Mouse (Mus musculus): Measurements from ENCODE around the gene Pilrb2. TPM values are rescaled to one million over a fixed set of nuclear protein-coding genes. Genes with fewer than 3 reads are reported as not detected.
"Not testable (repeated sequence)": the region's sequence is repeated elsewhere in the genome, so short reads cannot be mapped to it uniquely, and the experiment has no call there.

The Pilrb2 gene
- polyA plus RNA-seq, 1 experiment from 2014 or later: not detected

GRCm38 (mm10) chr5:137882922-137883321 lies 11.3 kb upstream of the Pilrb2 start:
- 89% methylated on average over 4 of the region's 4 CpGs for WGBS

DNA sequence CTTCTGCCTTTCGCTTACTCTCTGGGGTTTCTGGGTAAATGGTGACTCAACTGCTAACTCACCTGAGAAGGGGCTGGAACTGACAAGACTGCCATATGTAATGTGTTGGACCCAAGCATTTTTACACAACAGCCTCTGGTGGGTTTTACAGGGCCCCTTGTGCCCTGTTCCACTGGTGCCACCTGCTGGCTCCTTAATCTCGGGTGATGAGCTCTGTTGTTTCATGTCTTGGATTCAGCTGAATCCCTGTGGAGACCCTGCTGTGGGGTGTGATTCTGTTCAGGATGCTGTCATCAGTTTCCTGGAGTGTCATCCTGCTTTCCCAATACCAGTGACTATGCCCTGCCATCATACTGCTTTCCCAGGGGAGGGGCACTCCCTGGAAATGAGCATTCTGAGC lies 6.2 kb upstream of the Pilrb2 start:
- no peak for DNase-seq (ENCODE audit: low spot score)
- 66% methylated on average over 2 of the region's 2 CpGs for WGBS
- ATAC-seq (ENCODE audit: insufficient read depth, low FRiP score, low TSS enrichment): no peak
- no peak overlapping the region for H3K4me2 ChIP-seq (ENCODE audit: low read depth)
- H3K4me1 ChIP-seq (ENCODE audit: control insufficient read depth, insufficient read depth, low read length): no peaks in the 10 kb centered on the region
- no peak overlapping the region for H3K9ac ChIP-seq (ENCODE audit: low read length)
- H3K36me3 ChIP-seq (ENCODE audit: control insufficient read depth, insufficient read depth, low read length): no peaks in the 10 kb centered on the region
- H3K9me3 ChIP-seq (ENCODE audit: control insufficient read depth, low read length): no peaks in the 10 kb centered on the region
- no peaks in the 10 kb centered on the region for H3K27me3 ChIP-seq (ENCODE audit: control insufficient read depth, insufficient read depth, low read length)
- H3K27ac ChIP-seq (ENCODE audit: low read depth, low read length): no peak overlapping the region
- no peak overlapping the region for H3K4me3 ChIP-seq (ENCODE audit: low read depth, low read length)

More at GRCm38 (mm10) chr5:137882922-137883321, 11.3 kb upstream of the Pilrb2 start:
- H3K4me1 ChIP-seq (ENCODE audit: control insufficient read depth, insufficient read depth, low read length): no peaks in the 10 kb centered on the region
- no peak overlapping the region for H3K27ac ChIP-seq (ENCODE audit: low read depth, low read length)
- no peak overlapping the region for H3K4me3 ChIP-seq (ENCODE audit: low read depth, low read length)
- H3K9ac ChIP-seq (ENCODE audit: low read length): no peak overlapping the region
- DNase-seq (ENCODE audit: low spot score): no peak
- no peaks in the 10 kb centered on the region for H3K36me3 ChIP-seq (ENCODE audit: control insufficient read depth, insufficient read depth, low read length)
- H3K9me3 ChIP-seq (ENCODE audit: control insufficient read depth, low read length): no peaks in the 10 kb centered on the region
- no peaks in the 10 kb centered on the region for H3K27me3 ChIP-seq (ENCODE audit: control insufficient read depth, insufficient read depth, low read length)
- ATAC-seq (ENCODE audit: insufficient read depth, low FRiP score, low TSS enrichment): no peak
- H3K4me2 ChIP-seq (ENCODE audit: low read depth): no peak overlapping the region

DNA sequence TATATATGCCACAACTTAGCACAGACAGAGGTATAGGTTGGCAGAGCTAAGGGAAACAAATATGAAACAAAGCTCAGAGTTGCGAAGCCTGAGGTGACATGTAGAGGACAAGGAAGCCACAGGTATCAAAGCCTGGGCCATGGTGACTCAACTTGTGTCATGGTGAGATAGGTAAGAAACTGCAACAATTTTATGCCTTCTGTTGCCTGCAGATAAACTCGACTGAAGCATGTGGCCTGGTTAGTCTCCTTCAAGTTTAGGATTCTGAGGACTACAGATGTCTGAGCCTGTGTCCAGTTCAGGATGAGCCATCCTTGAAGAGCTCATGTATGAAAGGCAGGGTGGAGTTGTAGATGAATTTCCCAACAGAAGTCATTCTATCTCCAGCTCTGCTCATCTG lies 3.4 kb upstream of the Pilrb2 start:
- DNase-seq (ENCODE audit: low spot score): no peak

GRCm38 (mm10) chr5:137872381-137872702 lies 727 bp upstream of the Pilrb2 start:
- ATAC-seq (ENCODE audit: insufficient read depth, low FRiP score, low TSS enrichment); H3K4me2 ChIP-seq (ENCODE audit: low read depth); H3K9ac ChIP-seq (ENCODE audit: low read length): not testable (repeated sequence)

More for the DNA sequence above, 3.4 kb upstream of the Pilrb2 start:
- Histone ChIP-seq H3K9ac (ENCODE audit: low read length) (no peak overlapping the region), H3K27ac (ENCODE audit: low read depth, low read length) (no peak overlapping the region), H3K9me3 (ENCODE audit: control insufficient read depth, low read length) (no peaks in the 10 kb centered on the region), H3K27me3 (ENCODE audit: control insufficient read depth, insufficient read depth, low read length) (no peaks in the 10 kb centered on the region), H3K4me2 (ENCODE audit: low read depth) (no peak overlapping the region), H3K4me1 (ENCODE audit: control insufficient read depth, insufficient read depth, low read length) (no peaks in the 10 kb centered on the region), H3K4me3 (ENCODE audit: low read depth, low read length) (no peak overlapping the region), H3K36me3 (ENCODE audit: control insufficient read depth, insufficient read depth, low read length) (no peaks in the 10 kb centered on the region)
- WGBS: 80% methylated on average over 2 of the region's 2 CpGs
- ATAC-seq (ENCODE audit: insufficient read depth, low FRiP score, low TSS enrichment): no peak

GRCm38 (mm10) chr5:137868600-137868999 lies 3.0 kb downstream of the Pilrb2 start:
- not testable (repeated sequence) for H3K4me1 ChIP-seq (ENCODE audit: control insufficient read depth, insufficient read depth, low read length); H3K27me3 ChIP-seq (ENCODE audit: control insufficient read depth, insufficient read depth, low read length); DNase-seq (ENCODE audit: low spot score); H3K4me2 ChIP-seq (ENCODE audit: low read depth); H3K4me3 ChIP-seq (ENCODE audit: low read depth, low read length); H3K9me3 ChIP-seq (ENCODE audit: control insufficient read depth, low read length); H3K36me3 ChIP-seq (ENCODE audit: control insufficient read depth, insufficient read depth, low read length); ATAC-seq (ENCODE audit: insufficient read depth, low FRiP score, low TSS enrichment); H3K9ac ChIP-seq (ENCODE audit: low read length); H3K27ac ChIP-seq (ENCODE audit: low read depth, low read length)
- WGBS: 74% methylated on average over 2 of the region's 2 CpGs

More at GRCm38 (mm10) chr5:137872381-137872702, 727 bp upstream of the Pilrb2 start:
- not testable (repeated sequence) for H3K36me3 ChIP-seq (ENCODE audit: control insufficient read depth, insufficient read depth, low read length); H3K4me1 ChIP-seq (ENCODE audit: control insufficient read depth, insufficient read depth, low read length); DNase-seq (ENCODE audit: low spot score); H3K9me3 ChIP-seq (ENCODE audit: control insufficient read depth, low read length); H3K4me3 ChIP-seq (ENCODE audit: low read depth, low read length); H3K27ac ChIP-seq (ENCODE audit: low read depth, low read length); H3K27me3 ChIP-seq (ENCODE audit: control insufficient read depth, insufficient read depth, low read length)
- WGBS: 33% methylated on average over 1 of the region's 1 CpGs

- H3K4me3 ChIP-seq (ENCODE audit: low read depth, low read length); DNase-seq (ENCODE audit: low spot score); H3K9ac ChIP-seq (ENCODE audit: low read length); H3K4me1 ChIP-seq (ENCODE audit: control insufficient read depth, insufficient read depth, low read length); ATAC-seq (ENCODE audit: insufficient read depth, low FRiP score, low TSS enrichment); H3K27me3 ChIP-seq (ENCODE audit: control insufficient read depth, insufficient read depth, low read length); H3K4me2 ChIP-seq (ENCODE audit: low read depth); H3K9me3 ChIP-seq (ENCODE audit: control insufficient read depth, low read length); H3K27ac ChIP-seq (ENCODE audit: low read depth, low read length); H3K36me3 ChIP-seq (ENCODE audit: control insufficient read depth, insufficient read depth, low read length): not testable (repeated sequence)
- 100% methylated on average over 1 of the region's 1 CpGs for WGBS
These were observed 7.6 kb downstream of the Pilrb2 start for GRCm38 (mm10) chr5:137864008-137864407.

DNA sequence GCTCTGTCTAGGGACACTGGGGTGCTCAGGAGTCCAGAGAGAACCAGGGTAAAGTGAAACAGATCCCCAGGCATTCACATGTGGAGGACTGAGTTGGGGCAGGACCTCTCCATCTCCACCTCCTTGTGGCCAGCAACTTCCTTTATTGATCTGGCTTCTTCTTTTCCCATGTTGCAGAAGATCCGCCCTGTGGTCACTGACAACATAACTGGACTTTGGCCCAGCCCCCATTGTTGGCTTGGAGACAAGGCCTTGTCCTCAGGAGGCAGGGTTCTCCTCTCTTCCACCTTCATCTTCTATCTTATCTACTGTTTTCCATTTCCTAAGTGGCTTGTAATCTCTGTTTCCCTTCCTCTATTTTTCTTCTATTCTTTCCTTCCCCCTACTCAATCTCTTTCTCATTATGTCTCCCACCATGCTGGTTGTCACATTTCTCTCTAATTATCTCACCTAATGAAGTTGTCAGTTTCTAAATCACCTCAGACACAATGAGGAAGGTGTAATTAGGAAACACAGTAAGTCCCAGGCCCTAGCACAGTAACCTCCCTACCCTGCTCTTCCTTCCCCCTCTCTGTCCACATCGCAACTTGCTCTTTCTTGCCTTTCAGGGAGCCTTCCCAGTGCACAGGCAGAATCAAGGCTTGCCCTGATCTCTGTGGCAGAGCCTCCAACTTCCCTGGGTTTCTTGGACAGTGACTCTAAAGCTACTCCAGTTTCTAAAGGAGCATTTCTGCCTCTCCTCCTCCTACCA lies 13.5 kb downstream of the Pilrb2 start, which contains the start of gene Pilrb1:
Gene Pilrb1 (minus strand): TSS at position 147 of the 751 bp plus-strand sequence.
- not testable (repeated sequence) for H3K4me1 ChIP-seq (ENCODE audit: control insufficient read depth, insufficient read depth, low read length); DNase-seq (ENCODE audit: low spot score); H3K27ac ChIP-seq (ENCODE audit: low read depth, low read length); H3K36me3 ChIP-seq (ENCODE audit: control insufficient read depth, insufficient read depth, low read length); H3K27me3 ChIP-seq (ENCODE audit: control insufficient read depth, insufficient read depth, low read length); H3K4me2 ChIP-seq (ENCODE audit: low read depth); H3K9me3 ChIP-seq (ENCODE audit: control insufficient read depth, low read length); H3K4me3 ChIP-seq (ENCODE audit: low read depth, low read length); H3K9ac ChIP-seq (ENCODE audit: low read length); ATAC-seq (ENCODE audit: insufficient read depth, low FRiP score, low TSS enrichment)
- WGBS: 78% methylated on average over 2 of the region's 2 CpGs

DNA sequence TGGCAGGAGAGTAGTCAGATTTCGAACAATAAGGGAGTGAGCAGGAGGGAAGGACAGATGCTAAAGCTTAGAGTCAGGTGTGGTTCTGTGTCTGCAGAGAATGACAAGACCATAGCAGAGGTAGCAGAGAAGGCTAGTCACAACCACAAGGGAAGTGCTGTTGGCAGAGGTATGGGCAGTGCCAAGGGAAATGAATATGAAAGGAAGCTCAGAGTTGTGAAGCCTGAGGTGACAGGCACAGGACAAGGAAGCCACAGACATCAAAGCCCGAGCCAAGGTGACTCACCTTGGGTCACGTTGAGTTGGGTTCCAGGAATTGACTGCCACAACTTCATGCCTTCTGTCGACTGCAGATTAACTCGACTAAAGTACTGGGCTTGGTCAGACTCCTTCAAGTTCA lies 14.7 kb downstream of the Pilrb2 start:
- not testable (repeated sequence) for H3K36me3 ChIP-seq (ENCODE audit: control insufficient read depth, insufficient read depth, low read length); H3K4me3 ChIP-seq (ENCODE audit: low read depth, low read length); H3K27me3 ChIP-seq (ENCODE audit: control insufficient read depth, insufficient read depth, low read length); H3K4me2 ChIP-seq (ENCODE audit: low read depth); H3K9ac ChIP-seq (ENCODE audit: low read length); H3K4me1 ChIP-seq (ENCODE audit: control insufficient read depth, insufficient read depth, low read length); DNase-seq (ENCODE audit: low spot score); H3K9me3 ChIP-seq (ENCODE audit: control insufficient read depth, low read length); H3K27ac ChIP-seq (ENCODE audit: low read depth, low read length); ATAC-seq (ENCODE audit: insufficient read depth, low FRiP score, low TSS enrichment)
- 76% methylated on average over 4 of the region's 5 CpGs for WGBS

- not testable (repeated sequence) for H3K27me3 ChIP-seq (ENCODE audit: control insufficient read depth, insufficient read depth, low read length); H3K9ac ChIP-seq (ENCODE audit: low read length); H3K27ac ChIP-seq (ENCODE audit: low read depth, low read length); H3K4me3 ChIP-seq (ENCODE audit: low read depth, low read length); H3K36me3 ChIP-seq (ENCODE audit: control insufficient read depth, insufficient read depth, low read length); H3K9me3 ChIP-seq (ENCODE audit: control insufficient read depth, low read length); H3K4me2 ChIP-seq (ENCODE audit: low read depth); ATAC-seq (ENCODE audit: insufficient read depth, low FRiP score, low TSS enrichment); DNase-seq (ENCODE audit: low spot score); H3K4me1 ChIP-seq (ENCODE audit: control insufficient read depth, insufficient read depth, low read length)
- WGBS: 84% methylated on average over 3 of the region's 3 CpGs
These were observed 16.7 kb downstream of the Pilrb2 start for GRCm38 (mm10) chr5:137854907-137855306.

Data from neural tube, embryonic 11.5 days (tissue).